Mouse (Mus musculus): ENCODE measurements at regions not wholly inside any gene's neighbourhood (a gene's known extent, or its start where the extent isn't known, plus 50 kb on each side); places are given as distances from the start of the nearest gene placed in this dataset.

- no peak overlapping the region for H3K4me2 ChIP-seq
- H3K36me3 ChIP-seq: no peaks in the 10 kb centered on the region
- no peaks in the 10 kb centered on the region for H3K27me3 ChIP-seq
- H3K4me3 ChIP-seq: no peak overlapping the region
- 94% methylated on average over 4 of the region's 4 CpGs for WGBS
- no peak for ATAC-seq (ENCODE audit: low FRiP score, low read depth)
- no peak overlapping the region for H3K27ac ChIP-seq (replicated peaks)
- H3K4me1 ChIP-seq (replicated peaks): peaks cover 6% of the 10 kb centered on the region
- H3K9ac ChIP-seq: no peak overlapping the region
- H3K9me3 ChIP-seq: no peaks in the 10 kb centered on the region
Measured at GRCm38 (mm10) chr5:75850855-75851254, 127.4 kb downstream of the Kdr start.

GRCm38 (mm10) chr5:75847966-75848365 lies 130.3 kb downstream of the Kdr start:
- no peaks in the 10 kb centered on the region for H3K36me3 ChIP-seq
- no peaks in the 10 kb centered on the region for H3K27me3 ChIP-seq
- H3K27ac ChIP-seq (replicated peaks): no peak overlapping the region
- H3K4me1 ChIP-seq (replicated peaks): peaks cover 7% of the 10 kb centered on the region
- 89% methylated on average over 6 of the region's 6 CpGs for WGBS
- H3K4me3 ChIP-seq: no peak overlapping the region
- H3K9ac ChIP-seq: no peak overlapping the region
- H3K4me2 ChIP-seq: no peak overlapping the region
- no peaks in the 10 kb centered on the region for H3K9me3 ChIP-seq
- no peak for ATAC-seq (ENCODE audit: low FRiP score, low read depth)

DNA sequence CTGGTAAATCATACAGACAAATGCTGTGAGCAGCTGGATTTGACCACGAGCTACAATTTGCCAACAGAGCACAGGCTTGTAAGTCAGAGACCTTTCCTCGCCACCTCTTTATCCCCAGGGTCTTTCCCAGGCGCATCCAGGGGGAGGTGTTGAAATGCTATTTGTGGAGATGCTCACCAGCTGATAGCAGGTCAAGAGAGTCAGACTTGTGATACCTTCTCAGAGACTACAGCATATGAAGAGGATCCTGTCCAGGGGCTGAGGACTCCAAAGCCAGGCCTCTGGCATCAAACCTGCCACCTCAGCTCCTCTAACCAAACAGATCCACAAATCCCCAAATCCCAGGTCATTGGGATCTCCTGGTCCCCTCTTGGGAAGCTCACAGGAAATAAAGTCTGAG lies 130.9 kb downstream of the Kdr start:
- Histone ChIP-seq H3K36me3 (no peaks in the 10 kb centered on the region), H3K27me3 (no peaks in the 10 kb centered on the region), H3K4me2 (no peak overlapping the region), H3K9ac (no peak overlapping the region), H3K27ac (replicated peaks) (no peak overlapping the region), H3K4me3 (no peak overlapping the region), H3K9me3 (no peaks in the 10 kb centered on the region), H3K4me1 (replicated peaks) (peaks cover 7% of the 10 kb centered on the region)
- 81% methylated on average over 3 of the region's 3 CpGs for WGBS
- ATAC-seq (ENCODE audit: low FRiP score, low read depth): no peak

GRCm38 (mm10) chr5:75846016-75846415 lies 132.2 kb downstream of the Kdr start:
- ATAC-seq (ENCODE audit: low FRiP score, low read depth): peak; percentile 70; the same call in 1 of the 2 replicates
- Histone ChIP-seq H3K36me3 (no peaks in the 10 kb centered on the region), H3K27ac (replicated peaks) (no peak overlapping the region), H3K9ac (no peak overlapping the region), H3K4me3 (no peak overlapping the region), H3K9me3 (no peaks in the 10 kb centered on the region), H3K4me1 (replicated peaks) (peaks cover 7% of the 10 kb centered on the region), H3K4me2 (no peak overlapping the region), H3K27me3 (no peaks in the 10 kb centered on the region)
- 19% methylated on average over 3 of the region's 3 CpGs for WGBS

- WGBS: 84% methylated on average over 3 of the region's 3 CpGs
- ATAC-seq (ENCODE audit: low FRiP score, low read depth): no peak
Measured at GRCm38 (mm10) chr5:75843807-75844206, 134.5 kb downstream of the Kdr start.

GRCm38 (mm10) chr5:75840421-75840820 lies 137.8 kb downstream of the Kdr start:
- no peaks in the 10 kb centered on the region for H3K36me3 ChIP-seq
- peaks cover 7% of the 10 kb centered on the region; the same call in 1 of the 2 replicates for H3K4me1 ChIP-seq (replicated peaks)
- WGBS: 89% methylated on average over 7 of the region's 7 CpGs
- H3K27me3 ChIP-seq: no peaks in the 10 kb centered on the region
- no peak overlapping the region for H3K27ac ChIP-seq (replicated peaks)
- no peaks in the 10 kb centered on the region for H3K9me3 ChIP-seq
- ATAC-seq (ENCODE audit: low FRiP score, low read depth): no peak
- no peak overlapping the region for H3K4me3 ChIP-seq
- no peak overlapping the region for H3K9ac ChIP-seq
- H3K4me2 ChIP-seq: no peak overlapping the region

More at GRCm38 (mm10) chr5:75843807-75844206, 134.5 kb downstream of the Kdr start:
- no peaks in the 10 kb centered on the region for H3K36me3 ChIP-seq
- no peaks in the 10 kb centered on the region for H3K9me3 ChIP-seq
- no peak overlapping the region for H3K4me3 ChIP-seq
- no peaks in the 10 kb centered on the region for H3K27me3 ChIP-seq
- no peak overlapping the region for H3K4me2 ChIP-seq
- no peak overlapping the region for H3K27ac ChIP-seq (replicated peaks)
- H3K9ac ChIP-seq: no peak overlapping the region
- H3K4me1 ChIP-seq (replicated peaks): peaks cover 7% of the 10 kb centered on the region

GRCm38 (mm10) chr5:75835556-75835961 lies 142.7 kb downstream of the Kdr start:
- Histone ChIP-seq H3K36me3 (no peaks in the 10 kb centered on the region), H3K4me2 (peak overlapping the region; percentile 41), H3K4me1 (replicated peaks) (peaks cover 9% of the 10 kb centered on the region; the same call in 1 of the 2 replicates), H3K4me3 (0 out of 2 replicates have a peak overlapping the region, but pooled peaks have one; percentile 12), H3K27ac (replicated peaks) (peak overlapping the region; percentile 70), H3K9me3 (no peaks in the 10 kb centered on the region), H3K27me3 (no peaks in the 10 kb centered on the region), H3K9ac (no peak overlapping the region)
- 52% methylated on average over 20 of the region's 20 CpGs for WGBS
- ATAC-seq (ENCODE audit: low FRiP score, low read depth): no peak

DNA sequence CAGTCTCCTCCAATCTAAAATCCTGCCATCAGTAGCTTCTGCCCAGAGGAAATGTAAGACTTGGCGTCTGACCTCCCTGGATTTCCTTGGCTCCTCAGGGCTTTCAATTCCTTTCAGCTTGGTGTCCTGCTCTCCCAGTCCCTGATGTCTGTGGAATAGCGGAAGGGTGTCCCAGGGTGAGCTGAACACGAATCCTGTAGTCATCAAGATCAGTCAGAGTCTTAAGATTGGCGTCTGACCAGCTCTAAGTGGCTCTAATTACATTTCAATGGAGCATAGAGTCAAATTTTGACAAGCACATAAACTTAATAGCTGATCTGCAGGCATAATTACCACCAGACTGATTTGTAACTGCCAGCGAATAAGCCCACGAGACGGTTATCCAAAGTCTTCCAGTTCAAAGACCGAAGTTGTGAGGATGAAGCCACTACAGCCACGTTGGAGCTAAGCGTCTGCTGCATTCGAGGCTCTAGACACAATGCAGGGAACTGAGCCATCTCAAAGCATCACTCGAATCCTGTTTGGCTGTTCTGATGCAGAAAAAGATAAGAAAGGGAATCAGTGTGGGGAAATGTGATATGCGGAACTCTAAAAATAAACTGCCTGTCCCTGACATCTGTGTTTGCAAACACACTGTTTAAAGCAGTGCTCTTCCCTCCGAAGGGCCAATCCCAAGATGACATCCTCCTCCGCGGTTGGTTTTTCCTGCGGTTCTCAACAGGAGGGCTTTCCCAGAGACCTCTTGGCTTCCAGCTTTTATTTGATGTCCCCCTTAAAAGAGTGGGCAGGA lies 143.3 kb downstream of the Kdr start:
- 61% methylated on average over 17 of the region's 17 CpGs for WGBS
- H3K4me2 ChIP-seq: peak overlapping the region; percentile 41
- ATAC-seq (ENCODE audit: low FRiP score, low read depth): no peak

GRCm38 (mm10) chr5:75832341-75832740 lies 145.9 kb downstream of the Kdr start:
- Histone ChIP-seq H3K4me2 (no peak overlapping the region), H3K36me3 (no peaks in the 10 kb centered on the region), H3K4me1 (replicated peaks) (peaks cover 13% of the 10 kb centered on the region; the same call in 1 of the 2 replicates), H3K9me3 (no peaks in the 10 kb centered on the region), H3K27me3 (no peaks in the 10 kb centered on the region), H3K27ac (replicated peaks) (no peak overlapping the region), H3K4me3 (no peak overlapping the region), H3K9ac (no peak overlapping the region)
- ATAC-seq (ENCODE audit: low FRiP score, low read depth): no peak
- 94% methylated on average over 5 of the region's 5 CpGs for WGBS

More for the DNA sequence above, 143.3 kb downstream of the Kdr start:
- Histone ChIP-seq H3K9ac (no peak overlapping the region), H3K4me1 (replicated peaks) (peaks cover 13% of the 10 kb centered on the region; the same call in 1 of the 2 replicates), H3K27me3 (no peaks in the 10 kb centered on the region), H3K27ac (replicated peaks) (peak overlapping the region; percentile 70), H3K36me3 (no peaks in the 10 kb centered on the region), H3K4me3 (0 out of 2 replicates have a peak overlapping the region, but pooled peaks have one; percentile 12), H3K9me3 (no peaks in the 10 kb centered on the region)

DNA sequence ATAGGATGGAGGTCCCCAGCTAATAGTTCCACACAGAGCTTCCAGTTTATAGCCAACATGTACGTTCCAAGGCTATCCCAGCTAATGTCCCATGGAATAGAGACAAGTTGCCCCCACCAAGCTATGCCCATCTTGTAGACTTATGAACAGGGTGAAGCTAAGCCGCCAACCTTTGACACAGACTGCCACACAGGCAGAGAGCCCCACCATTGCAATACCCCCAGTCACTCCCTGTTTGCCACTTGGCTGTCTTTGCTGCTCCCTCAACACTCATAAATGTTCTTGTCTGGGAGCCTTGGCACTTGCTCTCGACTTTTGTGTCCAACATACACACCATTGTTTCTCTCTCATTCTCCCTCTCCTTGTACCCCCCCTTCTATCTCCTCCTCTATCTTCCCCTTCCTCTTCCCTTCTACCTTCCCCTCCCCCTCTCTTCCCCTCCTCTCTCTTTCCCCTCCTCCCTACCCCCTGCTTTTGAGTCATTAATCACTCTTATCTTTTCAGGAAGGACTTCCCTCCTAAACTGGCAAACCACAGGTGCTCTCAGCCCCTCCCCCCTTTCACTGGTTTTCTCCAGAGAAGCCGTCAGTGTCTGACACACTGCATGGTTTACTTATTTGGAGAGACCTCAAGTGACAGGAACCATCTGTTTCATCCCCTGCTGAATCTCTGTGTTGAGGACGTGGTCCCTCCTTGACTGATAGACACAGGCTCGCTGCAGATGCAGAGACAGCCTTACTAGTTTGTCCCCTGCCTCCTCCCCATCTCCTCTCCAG lies 148.2 kb downstream of the Kdr start:
- Histone ChIP-seq H3K27me3 (no peaks in the 10 kb centered on the region), H3K27ac (replicated peaks) (no peak overlapping the region), H3K9me3 (no peaks in the 10 kb centered on the region), H3K4me1 (replicated peaks) (peaks cover 4% of the 10 kb centered on the region; the same call in 1 of the 2 replicates), H3K36me3 (no peaks in the 10 kb centered on the region), H3K9ac (no peak overlapping the region), H3K4me3 (no peak overlapping the region), H3K4me2 (no peak overlapping the region)
- ATAC-seq (ENCODE audit: low FRiP score, low read depth): no peak
- WGBS: 47% methylated on average over 6 of the region's 6 CpGs

- Histone ChIP-seq H3K9ac (no peak overlapping the region), H3K36me3 (no peaks in the 10 kb centered on the region), H3K4me2 (no peak overlapping the region), H3K4me1 (replicated peaks) (peaks cover 4% of the 10 kb centered on the region; the same call in 1 of the 2 replicates), H3K27me3 (no peaks in the 10 kb centered on the region), H3K4me3 (no peak overlapping the region), H3K27ac (replicated peaks) (no peak overlapping the region), H3K9me3 (no peaks in the 10 kb centered on the region)
- no peak for ATAC-seq (ENCODE audit: low FRiP score, low read depth)
- WGBS: 92% methylated on average over 5 of the region's 5 CpGs
Measured at GRCm38 (mm10) chr5:75828332-75828731, 149.9 kb downstream of the Kdr start.

Data from hindbrain, embryonic 15.5 days (tissue).